Mouse (Mus musculus): Measurements from ENCODE around the gene Dgat2l6.

DNA sequence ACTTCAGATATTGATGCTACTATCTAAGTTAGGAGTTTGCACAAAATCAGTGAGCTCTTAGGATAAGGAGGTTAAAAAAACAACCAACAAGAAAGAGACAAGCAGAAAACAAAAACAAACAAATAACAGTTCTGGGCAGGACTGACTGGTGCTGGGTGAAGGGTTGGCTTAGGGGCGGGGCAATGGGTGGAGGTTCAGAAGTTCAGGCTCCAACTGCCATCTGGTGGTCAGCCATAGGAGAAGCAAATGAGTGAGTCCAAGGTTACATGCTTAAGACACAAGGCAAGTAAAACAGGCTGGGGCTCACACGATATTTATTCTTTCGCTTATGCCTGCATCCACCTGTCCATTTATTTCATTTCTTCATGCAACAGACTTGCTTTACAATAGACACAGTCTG, 44.3 kb upstream of the Dgat2l6 start:
- TF ChIP-seq POLR2AphosphoS5 (IDR thresholded peaks at IDR 0.05; ENCODE audit: insufficient replicate concordance, low read depth, low read length) (no peak), CTCF (IDR thresholded peaks at IDR 0.05; ENCODE audit: low read depth, low read length) (no peak), TAL1 (conservative IDR thresholded peaks at IDR 0.05; ENCODE audit: low read depth, low read length) (no peak)
